Mouse (Mus musculus) G1E (cell line): ENCODE data around the gene Wrb.

Source experiments
- CTCF ChIP-seq: IDR thresholded peaks from 2 replicates; pipeline ENCODE4 v1.5.1; 2012; ENCODE audit warnings: low read depth, low read length, inconsistent platforms, mixed read lengths
- GATA2 ChIP-seq: IDR thresholded peaks from 2 replicates; pipeline ENCODE4 v1.6.1; 2012; ENCODE audit warnings: low read depth, low read length, inconsistent platforms, borderline replicate concordance
- POLR2AphosphoS5 ChIP-seq: IDR thresholded peaks from 2 replicates; pipeline ENCODE4 v1.6.1; 2012; ENCODE audit warnings: low read depth, low read length, inconsistent platforms; ENCODE audit not compliant: insufficient replicate concordance

GRCm38 (mm10) chr16:96187619-96188018 is 42.4 kb downstream of the Wrb start:
- no peak for TF ChIP-seq CTCF
- TF ChIP-seq GATA2 = no peak
- TF ChIP-seq POLR2AphosphoS5 = no peak
